Mouse (Mus musculus): Measurements from ENCODE around the gene Pip4k2a. TPM values are rescaled to one million over a fixed set of nuclear protein-coding genes. Genes with fewer than 3 reads are reported as not detected.
"Not testable (repeated sequence)": the region's sequence is repeated elsewhere in the genome, so short reads cannot be mapped to it uniquely, and the experiment has no call there.

Pip4k2a gene
- total RNA-seq, 2 experiments from 2014 or later: 51.5 to 56.6 TPM

DNA sequence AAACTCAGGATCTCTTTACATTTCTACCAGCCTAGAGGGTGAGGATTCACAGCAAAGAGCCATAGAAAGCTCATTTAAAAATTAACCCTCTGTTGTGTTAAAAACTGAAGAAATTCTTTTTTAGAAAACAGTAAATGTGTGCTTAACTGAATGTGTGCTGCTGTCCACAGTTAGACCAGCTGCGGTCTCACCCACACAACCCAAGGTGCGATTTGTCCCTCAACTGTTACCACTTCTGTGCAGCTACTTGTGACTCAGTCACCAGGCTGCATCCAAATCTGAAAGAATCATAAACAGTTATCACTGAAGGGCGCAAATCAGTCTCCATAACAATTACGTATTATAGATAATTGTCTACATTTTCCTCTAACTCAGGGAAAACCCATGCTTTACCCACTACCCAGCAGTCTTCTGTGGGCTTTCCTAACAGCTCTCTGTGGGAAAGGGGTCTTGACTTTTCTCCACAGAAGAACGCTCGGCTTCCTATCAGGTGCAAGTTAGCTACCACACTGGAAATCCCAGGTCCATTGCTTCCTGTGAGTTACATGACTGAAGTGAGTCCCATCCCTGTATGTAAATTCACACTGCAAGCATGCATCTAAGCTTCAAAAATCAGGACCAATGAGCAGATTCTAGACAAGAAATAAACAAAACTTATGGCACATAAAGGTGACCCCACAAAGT lies 86.5 kb downstream of the Pip4k2a start:
- TF ChIP-seq CTCF (conservative IDR thresholded peaks at IDR 0.05): no peak
- Histone ChIP-seq H3K4me3 (no peak overlapping the region), H3K27ac (no peak overlapping the region)
- no peak for DNase-seq (ENCODE audit: low spot score in 2 of 2)

DNA sequence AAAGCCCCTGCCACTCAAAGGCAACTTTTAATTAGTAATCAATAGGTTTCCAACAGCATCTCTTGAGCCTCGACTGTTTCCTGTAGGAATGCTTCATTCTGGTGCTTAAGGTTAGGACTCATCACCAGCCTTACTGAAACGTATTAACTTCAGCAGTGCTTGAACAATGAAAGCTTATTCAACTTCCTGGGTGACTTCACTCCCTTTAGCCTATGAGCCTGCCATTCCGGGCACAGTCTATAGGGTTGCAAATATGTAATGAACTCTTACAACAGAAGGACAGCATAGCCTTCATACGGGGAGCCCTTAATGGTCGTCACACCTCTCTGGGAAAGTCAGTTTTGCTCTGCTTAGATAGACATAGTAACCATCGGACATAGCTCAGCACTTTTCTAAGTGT lies 87.7 kb downstream of the Pip4k2a start:
- no peak overlapping the region; the same call in 1 of the 2 replicates for H3K27ac ChIP-seq
- no peak for DNase-seq (ENCODE audit: low spot score in 2 of 2)
- H3K4me3 ChIP-seq: no peak overlapping the region
- TF ChIP-seq CTCF (conservative IDR thresholded peaks at IDR 0.05): no peak

DNA sequence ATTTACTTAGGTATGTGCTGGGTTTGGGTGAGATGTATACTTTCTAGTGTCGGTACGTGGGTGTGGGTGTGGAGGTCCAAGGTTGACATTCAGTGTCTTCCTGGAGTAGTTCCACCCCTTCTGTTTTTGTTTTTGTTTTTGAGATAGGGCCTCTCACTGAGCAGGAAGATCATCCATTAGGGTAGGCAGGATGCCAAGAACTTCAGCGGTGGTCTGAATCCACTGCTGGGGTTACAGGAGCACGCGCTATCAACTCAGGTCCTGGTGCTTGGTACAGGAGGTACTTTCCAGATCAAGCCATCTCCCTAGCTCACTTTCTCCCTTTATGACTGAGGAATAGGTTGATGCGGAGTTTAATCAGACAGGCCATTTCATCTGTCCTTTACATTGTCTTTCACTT lies 88.2 kb downstream of the Pip4k2a start:
- H3K4me3 ChIP-seq: no peak overlapping the region
- no peak for DNase-seq (ENCODE audit: low spot score in 2 of 2)
- TF ChIP-seq CTCF (conservative IDR thresholded peaks at IDR 0.05): no peak
- H3K27ac ChIP-seq: no peak overlapping the region; the same call in 1 of the 2 replicates

DNA sequence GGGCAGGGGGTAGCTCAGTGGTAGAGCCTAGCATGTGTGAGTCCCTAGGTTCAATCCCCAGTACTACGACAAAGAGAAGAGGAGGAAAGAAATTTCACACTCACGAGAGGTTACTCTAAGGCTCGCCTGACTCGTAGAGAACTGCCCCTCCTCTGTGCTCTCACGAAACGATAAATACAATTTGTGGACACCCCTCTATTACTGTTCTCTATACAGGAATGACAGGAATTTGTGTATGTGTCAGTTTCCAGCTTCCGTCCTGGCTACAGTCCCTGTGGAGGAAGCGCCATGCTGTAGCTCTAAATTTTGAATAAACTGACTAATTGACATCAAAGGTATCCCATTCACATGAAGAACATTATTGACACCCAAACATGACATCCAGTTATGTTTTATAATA lies 90.7 kb downstream of the Pip4k2a start:
- peak overlapping the region; percentile 67 for H3K27ac ChIP-seq
- no peak for DNase-seq (ENCODE audit: low spot score in 2 of 2)
- TF ChIP-seq CTCF (conservative IDR thresholded peaks at IDR 0.05): no peak
- no peak overlapping the region for H3K4me3 ChIP-seq

DNA sequence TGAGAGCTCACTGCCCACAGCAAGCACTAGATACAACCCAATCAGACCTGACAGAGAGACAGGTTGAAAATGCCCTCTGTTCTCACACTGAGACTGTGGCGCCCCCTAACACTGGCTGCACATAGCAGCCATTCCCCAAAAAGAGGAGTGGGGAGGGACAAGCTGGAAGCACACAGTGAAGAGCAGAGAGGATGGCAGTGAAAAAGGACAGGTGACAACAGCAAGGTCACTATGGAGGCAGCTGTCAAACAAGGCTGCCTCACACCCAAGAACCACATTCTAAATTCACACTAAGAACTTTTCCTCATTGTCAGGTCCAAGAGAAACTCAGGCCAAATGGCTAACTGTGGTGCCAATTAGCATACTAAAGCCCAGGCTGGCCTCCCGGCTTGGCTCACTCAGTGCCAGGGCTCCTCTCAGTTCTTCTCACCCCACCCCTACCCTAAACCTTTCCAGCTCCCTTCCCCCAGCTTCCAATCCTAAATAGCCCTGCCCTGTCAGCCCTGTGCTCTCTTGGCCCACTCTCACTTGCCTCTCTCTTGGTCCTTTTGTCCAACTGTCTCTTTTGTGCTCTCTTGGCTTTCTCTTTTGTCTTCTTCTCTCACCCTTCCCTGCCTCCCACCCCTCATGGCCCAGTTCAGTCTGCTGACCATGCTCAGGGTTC lies 91.4 kb downstream of the Pip4k2a start:
- Histone ChIP-seq H3K4me3 (no peak overlapping the region), H3K27ac (peak overlapping the region; percentile 67)
- TF ChIP-seq CTCF (conservative IDR thresholded peaks at IDR 0.05): peak; percentile 24
- DNase-seq (ENCODE audit: low spot score in 2 of 2): peak; percentile 32 to 68

DNA sequence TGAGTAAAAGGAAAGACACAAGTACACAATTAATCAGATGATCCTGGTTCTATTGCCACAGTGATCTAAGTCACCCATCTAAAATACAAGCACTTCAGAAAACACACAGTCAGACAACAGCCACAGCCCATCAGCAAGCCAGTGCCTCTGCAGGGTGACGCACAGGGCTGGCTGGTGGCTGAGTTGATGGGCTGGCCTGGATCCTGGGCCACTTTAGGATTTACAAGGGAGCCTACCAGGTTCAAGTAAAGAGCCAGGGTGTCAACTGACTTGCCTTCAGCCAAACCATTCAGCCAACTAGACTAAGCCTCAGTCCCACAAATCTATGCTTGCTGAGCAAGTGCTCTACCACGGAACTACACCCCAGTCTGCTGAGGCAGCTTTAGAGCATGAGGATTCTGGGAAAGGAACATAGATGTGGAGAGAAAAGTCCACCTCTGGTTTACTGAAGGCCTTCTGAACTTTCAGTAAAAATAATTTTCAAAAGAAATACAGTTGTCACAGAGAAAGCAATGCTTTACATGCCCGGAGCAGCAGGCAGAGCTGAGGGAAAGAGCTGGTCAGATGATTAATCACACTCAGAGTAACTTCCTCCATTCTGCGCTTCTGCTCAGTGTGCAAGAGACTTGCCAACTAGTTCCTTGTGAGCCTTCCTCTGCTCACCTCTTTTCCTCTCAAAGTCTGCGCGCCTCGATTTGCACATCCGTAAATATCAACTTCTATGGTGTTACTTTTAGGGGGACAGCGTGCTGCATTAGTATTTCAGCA lies 94.4 kb downstream of the Pip4k2a start:
- DNase-seq (ENCODE audit: low spot score in 2 of 2): no peak
- TF ChIP-seq CTCF (conservative IDR thresholded peaks at IDR 0.05): no peak
- H3K4me3 ChIP-seq: no peak overlapping the region
- 0 out of 2 replicates have a peak overlapping the region, but pooled peaks have one; percentile 18 for H3K27ac ChIP-seq

DNA sequence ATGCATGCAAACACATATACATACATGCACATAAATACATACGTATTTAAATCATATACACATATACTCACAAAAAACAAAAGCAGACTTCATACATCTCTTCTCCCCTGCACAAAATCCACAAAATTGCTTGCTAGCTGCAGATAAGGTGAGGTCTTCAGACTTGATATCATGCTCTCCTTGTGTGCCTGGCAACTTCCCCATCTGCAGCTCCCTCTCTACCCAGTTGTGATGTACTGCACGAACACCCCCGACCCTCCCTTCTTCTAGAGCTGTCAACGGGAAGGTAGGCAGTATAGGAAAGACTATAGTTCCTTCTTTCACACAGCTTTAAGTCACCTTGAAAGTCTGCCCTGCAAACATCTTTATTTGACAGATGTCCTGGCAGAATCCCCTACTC lies 96.8 kb downstream of the Pip4k2a start:
- TF ChIP-seq CTCF (conservative IDR thresholded peaks at IDR 0.05): no peak
- no peak overlapping the region for H3K27ac ChIP-seq
- H3K4me3 ChIP-seq: no peak overlapping the region
- no peak for DNase-seq (ENCODE audit: low spot score in 2 of 2)

DNA sequence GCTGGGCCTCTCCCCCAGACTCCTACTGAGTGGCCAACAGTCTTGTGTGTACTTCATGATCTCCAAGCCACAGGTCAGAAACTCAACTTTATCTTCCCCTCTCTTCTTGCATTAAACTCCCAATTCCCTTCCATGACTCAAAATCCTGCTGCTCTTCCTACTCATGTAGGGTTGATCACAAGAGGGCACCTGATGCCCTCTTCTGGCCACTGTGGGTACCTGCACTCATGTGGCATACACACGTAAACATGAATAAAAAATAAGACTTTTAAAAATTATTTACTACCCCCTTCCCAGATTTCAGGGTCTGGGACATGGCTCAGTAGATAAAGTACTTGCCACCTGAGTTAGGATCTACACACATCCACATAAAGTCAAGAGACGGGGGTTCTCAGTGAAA lies 97.3 kb downstream of the Pip4k2a start:
- TF ChIP-seq CTCF (conservative IDR thresholded peaks at IDR 0.05): peak; percentile 52
- H3K27ac ChIP-seq: no peak overlapping the region
- no peak overlapping the region for H3K4me3 ChIP-seq
- no peak for DNase-seq (ENCODE audit: low spot score in 2 of 2)

DNA sequence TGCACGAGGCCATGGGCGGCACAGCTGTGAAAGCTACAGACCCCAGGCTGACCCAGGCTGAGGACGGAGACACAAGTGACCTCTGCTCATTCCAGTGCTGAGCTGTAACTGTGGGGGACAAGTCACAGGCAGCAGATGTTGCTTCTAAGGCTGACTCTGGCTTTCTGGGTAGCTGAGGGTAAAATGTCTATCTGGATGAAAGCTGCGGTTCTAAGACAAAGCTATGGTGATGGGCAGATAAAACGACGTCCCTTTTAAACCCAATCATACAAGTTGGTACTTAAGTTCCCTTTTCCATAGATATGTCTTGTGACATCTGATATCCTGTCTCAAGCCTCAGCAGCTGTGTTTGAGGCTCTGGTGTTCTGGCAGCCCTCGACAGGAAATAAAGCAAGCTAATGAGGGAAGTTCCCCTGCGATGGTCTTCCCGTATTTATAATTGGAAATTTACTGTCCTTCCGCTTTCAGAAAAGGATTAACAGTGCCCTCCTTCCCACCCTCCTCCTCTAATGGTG lies 100.1 kb downstream of the Pip4k2a start:
- no peak for TF ChIP-seq CTCF (conservative IDR thresholded peaks at IDR 0.05)
- DNase-seq (ENCODE audit: low spot score in 2 of 2): no peak
- no peak overlapping the region for H3K4me3 ChIP-seq
- H3K27ac ChIP-seq: no peak overlapping the region

DNA sequence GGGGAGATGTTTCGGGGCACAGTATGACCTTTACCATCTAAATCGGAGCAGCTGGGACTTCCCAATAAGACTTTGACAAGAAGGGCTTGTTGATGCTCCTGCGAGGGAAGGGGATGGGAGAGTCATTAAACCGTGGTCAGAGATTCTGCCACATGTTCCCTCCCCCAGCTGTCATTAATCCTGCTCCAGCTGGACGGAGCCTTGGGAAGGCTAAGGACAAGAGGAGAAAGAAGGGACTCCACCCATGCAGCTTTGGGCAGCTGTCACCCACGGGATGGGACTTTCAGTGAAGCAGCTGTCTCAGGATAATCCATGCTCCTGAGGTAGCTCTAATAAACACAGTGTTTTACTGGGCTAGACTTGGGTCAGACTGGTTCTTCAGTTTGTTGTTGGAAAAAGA lies 101.9 kb downstream of the Pip4k2a start:
- H3K4me3 ChIP-seq: no peak overlapping the region
- no peak overlapping the region for H3K27ac ChIP-seq
- no peak for TF ChIP-seq CTCF (conservative IDR thresholded peaks at IDR 0.05)
- no peak for DNase-seq (ENCODE audit: low spot score in 2 of 2)

DNA sequence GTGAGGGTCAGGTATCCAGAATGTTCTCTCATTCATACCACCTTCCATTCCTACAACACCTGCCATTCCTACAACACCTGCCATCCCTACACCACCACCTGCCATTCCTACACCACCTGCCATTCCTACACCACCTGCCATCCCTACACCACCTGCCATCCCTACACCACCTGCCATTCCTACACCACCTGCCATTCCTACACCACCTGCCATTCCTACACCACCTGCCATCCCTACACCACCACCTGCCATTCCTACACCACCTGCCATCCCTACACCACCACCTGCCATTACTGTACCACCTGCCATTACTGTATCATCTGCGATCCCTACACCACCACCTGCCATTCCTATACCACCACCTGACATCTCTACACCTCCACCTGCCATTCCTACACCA lies 104.6 kb downstream of the Pip4k2a start:
- not testable (repeated sequence) for H3K27ac ChIP-seq; H3K4me3 ChIP-seq; DNase-seq (ENCODE audit: low spot score in 2 of 2)

DNA sequence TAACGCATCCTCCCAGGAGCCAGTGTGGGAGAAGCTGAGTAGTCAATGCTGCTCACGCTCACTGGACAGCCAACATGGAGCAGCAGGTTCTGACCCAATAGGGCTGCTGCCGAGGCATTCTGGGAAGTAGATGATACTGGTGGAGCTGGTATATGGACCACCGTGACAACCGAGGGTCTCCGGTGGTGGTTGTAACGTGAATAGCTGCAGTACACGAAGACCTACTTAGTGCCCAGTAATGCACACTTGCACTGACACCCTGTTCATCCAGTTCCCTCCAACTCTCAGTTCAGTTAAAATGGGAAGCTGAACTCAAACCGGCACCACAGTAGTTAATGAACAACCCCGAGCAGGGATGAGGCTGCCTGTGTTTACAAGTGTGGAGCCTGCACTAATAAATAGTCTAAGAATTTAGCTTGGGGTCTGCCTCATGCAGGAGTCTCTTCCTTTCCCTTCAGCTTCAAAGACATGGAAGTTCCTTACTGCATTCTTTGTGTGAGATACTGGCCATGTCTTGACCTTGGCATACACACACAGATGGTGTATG lies 105.9 kb downstream of the Pip4k2a start:
- no peak for DNase-seq (ENCODE audit: low spot score in 2 of 2)
- no peak for TF ChIP-seq CTCF (conservative IDR thresholded peaks at IDR 0.05)
- H3K27ac ChIP-seq: no peak overlapping the region

More for the DNA sequence above, 105.9 kb downstream of the Pip4k2a start:
- no peak overlapping the region for H3K4me3 ChIP-seq

All from layer of hippocampus, adult 2 months (tissue).